ENCODE assay signal across 28 mouse cellular contexts in genomic region chr3:131785524-131785923, GRCm38 (mm10).
A peak's percentile ranks its signal among the peaks of the same experiment; 100 is the strongest.
DNase-seq lines count a peak whose midpoint lies in the region; ATAC-seq and TF ChIP-seq lines count a peak whose summit lies in the region.
"Had no signal": no experiment of that assay in that cellular context is flagged by ENCODE, and none has a peak within 500 bp of the region (broad histone marks: within the 10 kb centered on the region; RNA-seq: fewer than 3 reads in every experiment).

No protein-coding gene starts in this region.

- no peak overlapping the region for H3ac ChIP-seq in myocyte (ENCODE audit: control insufficient read depth, insufficient read length)

- ATAC-seq in midbrain, embryonic 11.5 days (ENCODE audit: low FRiP score): no peak
- no peak for ATAC-seq in megakaryocyte progenitor cell, adult 5-6 weeks (replicated peaks; ENCODE audit: poor library complexity)
- ATAC-seq: intestine, postnatal 0 days had no signal

- H3K9me3 ChIP-seq in midbrain, embryonic 11.5 days (ENCODE audit: control insufficient read depth, low read length): no peaks in the 10 kb centered on the region
- no peaks in the 10 kb centered on the region for H3K9me3 ChIP-seq in midbrain, embryonic 10.5 days (replicated peaks)
- H3K9me3 ChIP-seq: embryonic facial prominence, embryonic 13.5 days; forebrain, embryonic 12.5 days; heart, embryonic 10.5 days; heart, embryonic 15.5 days; hindbrain, embryonic 13.5 days; kidney, embryonic 15.5 days; limb, embryonic 12.5 days; midbrain, embryonic 12.5 days; neural tube, embryonic 13.5 days had no signal

- H3K4me3 ChIP-seq in midbrain, embryonic 11.5 days (ENCODE audit: low read depth, low read length): no peak overlapping the region
- no peak overlapping the region for H3K4me3 ChIP-seq in midbrain, embryonic 10.5 days
- H3K4me3 ChIP-seq in myocyte: no peak overlapping the region
- H3K4me3 ChIP-seq: embryonic facial prominence, embryonic 13.5 days; forebrain, embryonic 12.5 days; heart, embryonic 10.5 days; heart, embryonic 15.5 days; hindbrain, embryonic 13.5 days; kidney, embryonic 15.5 days; limb, embryonic 12.5 days; midbrain, embryonic 12.5 days; neural tube, embryonic 13.5 days had no signal

- no peaks in the 10 kb centered on the region for H3K36me3 ChIP-seq in midbrain, embryonic 11.5 days (ENCODE audit: control insufficient read depth, insufficient read depth, low read length)
- H3K36me3 ChIP-seq in midbrain, embryonic 10.5 days: no peaks in the 10 kb centered on the region
- no peaks in the 10 kb centered on the region for H3K36me3 ChIP-seq in myocyte (ENCODE audit: control insufficient read depth, insufficient read depth)
- H3K36me3 ChIP-seq: embryonic facial prominence, embryonic 13.5 days; forebrain, embryonic 12.5 days; heart, embryonic 10.5 days; heart, embryonic 15.5 days; hindbrain, embryonic 13.5 days; kidney, embryonic 15.5 days; limb, embryonic 12.5 days; midbrain, embryonic 12.5 days; neural tube, embryonic 13.5 days had no signal

- no peaks in the 10 kb centered on the region for H3K79me2 ChIP-seq in myocyte (ENCODE audit: control insufficient read depth, insufficient read depth)

- H3K9ac ChIP-seq in midbrain, embryonic 11.5 days (ENCODE audit: low read length): no peak overlapping the region
- H3K9ac ChIP-seq: embryonic facial prominence, embryonic 13.5 days; forebrain, embryonic 12.5 days; heart, embryonic 15.5 days; hindbrain, embryonic 13.5 days; kidney, embryonic 15.5 days; limb, embryonic 12.5 days; midbrain, embryonic 12.5 days; neural tube, embryonic 13.5 days had no signal

- WGBS in midbrain, embryonic 11.5 days: 88% methylated on average over 3 of the region's 3 CpGs
- WGBS in midbrain, embryonic 10.5 days: 84% methylated on average over 3 of the region's 3 CpGs

- no peak overlapping the region for H3K27ac ChIP-seq in midbrain, embryonic 11.5 days (ENCODE audit: low read depth, low read length)
- no peak overlapping the region for H3K27ac ChIP-seq in midbrain, embryonic 10.5 days (replicated peaks)
- H3K27ac ChIP-seq: embryonic facial prominence, embryonic 13.5 days; forebrain, embryonic 12.5 days; heart, embryonic 10.5 days; heart, embryonic 15.5 days; hindbrain, embryonic 13.5 days; kidney, embryonic 15.5 days; limb, embryonic 12.5 days; midbrain, embryonic 12.5 days; neural tube, embryonic 13.5 days had no signal

- no peak overlapping the region for H3K4me2 ChIP-seq in midbrain, embryonic 11.5 days
- peak overlapping the region; percentile 10 for H3K4me2 ChIP-seq in myocyte (ENCODE audit: low read depth)
- H3K4me2 ChIP-seq: embryonic facial prominence, embryonic 13.5 days; forebrain, embryonic 12.5 days; heart, embryonic 15.5 days; hindbrain, embryonic 13.5 days; kidney, embryonic 15.5 days; limb, embryonic 12.5 days; liver, embryonic 11.5 days; midbrain, embryonic 12.5 days; neural tube, embryonic 13.5 days had no signal

- no peaks in the 10 kb centered on the region for H3K4me1 ChIP-seq in midbrain, embryonic 11.5 days (ENCODE audit: control insufficient read depth, insufficient read depth, low read length)
- no peaks in the 10 kb centered on the region for H3K4me1 ChIP-seq in midbrain, embryonic 10.5 days
- H3K4me1 ChIP-seq: embryonic facial prominence, embryonic 13.5 days; forebrain, embryonic 12.5 days; heart, embryonic 10.5 days; heart, embryonic 15.5 days; hindbrain, embryonic 13.5 days; kidney, embryonic 15.5 days; limb, embryonic 12.5 days; midbrain, embryonic 12.5 days; neural tube, embryonic 13.5 days had no signal

- H3K27me3 ChIP-seq in midbrain, embryonic 11.5 days (ENCODE audit: control insufficient read depth, insufficient read depth, low read length): no peaks in the 10 kb centered on the region
- no peaks in the 10 kb centered on the region for H3K27me3 ChIP-seq in midbrain, embryonic 10.5 days (ENCODE audit: low read depth, poor library complexity, severe bottlenecking)
- no peaks in the 10 kb centered on the region for H3K27me3 ChIP-seq in myocyte (ENCODE audit: control insufficient read depth, insufficient read depth, insufficient read length)
- H3K27me3 ChIP-seq: embryonic facial prominence, embryonic 13.5 days; forebrain, embryonic 12.5 days; heart, embryonic 15.5 days; hindbrain, embryonic 13.5 days; kidney, embryonic 15.5 days; limb, embryonic 12.5 days; midbrain, embryonic 12.5 days; neural tube, embryonic 13.5 days had no signal

- no peak for TF ChIP-seq POLR2A in myocyte (IDR thresholded peaks at IDR 0.05; ENCODE audit: insufficient read length, low read depth)

- peak; percentile 20 to 27 for DNase-seq in cerebellum, postnatal 14 days
- DNase-seq in cerebellum, adult 8-10 months: no peak
- DNase-seq in kidney, postnatal 4 days: peak; percentile 27 to 30
- no peak for DNase-seq in kidney, adult 9 months
- DNase-seq in midbrain, embryonic 11.5 days (ENCODE audit: low spot score, missing footprints): peak; percentile 39
- no peak for DNase-seq in midbrain, embryonic 10.5 days (ENCODE audit: low spot score)
- DNase-seq: adrenal gland, postnatal 25 days; cerebellum, adult 18-20 months; cerebellum, postnatal 36 days; gastrocnemius, postnatal 14 days; heart, adult 11 months; heart, postnatal 36 days; kidney, postnatal 36 days; layer of hippocampus, postnatal 36 days; thymus, postnatal 4 days had no signal

TF ChIP-seq in myocyte, 11 proteins besides CTCF, POLR2A, EP300 and RAD21:
- TF ChIP-seq E2F4 (IDR thresholded peaks at IDR 0.05; ENCODE audit: insufficient read depth): no peak
- no peak for TF ChIP-seq MAX (IDR thresholded peaks at IDR 0.05; ENCODE audit: low read depth)
- no peak for TF ChIP-seq TCF12 (IDR thresholded peaks at IDR 0.05; ENCODE audit: insufficient read depth, poor library complexity, severe bottlenecking)
- TF ChIP-seq CEBPB (IDR thresholded peaks at IDR 0.05; ENCODE audit: insufficient read depth, poor library complexity, severe bottlenecking): no peak

Comparison
In these comparisons a context has a peak if more than half of its experiments do, and no peak if none do; other contexts are left out.
1. DNase-seq: peak in cerebellum, postnatal 14 days (2 of 2), kidney, postnatal 4 days (2 of 2) and midbrain, embryonic 11.5 days (single experiment); none in cerebellum, adult 8-10 months (single experiment), kidney, adult 9 months (single experiment) and midbrain, embryonic 10.5 days (single experiment).